Mouse (Mus musculus) forebrain, embryonic 16.5 days (tissue): ENCODE measurements around the gene Flad1. TPM values are rescaled to one million over a fixed set of nuclear protein-coding genes. Genes with fewer than 3 reads are reported as not detected.

ENCODE experiments used
- ATAC-seq: fragments of 200-750 bp; cut with Nextera tagmentation; 2 replicates; pipeline ENCODE4 v1.8.0; 2017; ENCODE audit warnings: mild to moderate bottlenecking, moderate library complexity
- H3K27ac ChIP-seq: fragments of 300-500 bp; sonication (generic); 2 replicates; pipeline ENCODE4 v1.5.1; 2014; ENCODE audit warnings: low read length, control low read depth
- H3K27me3 ChIP-seq: fragments of 300-500 bp; sonication (generic); replicated peaks from 2 replicates; pipeline ENCODE4 v1.6.1; 2014; ENCODE audit warnings: low read length; ENCODE audit not compliant: control insufficient read depth, insufficient read depth
- H3K36me3 ChIP-seq: fragments of 300-500 bp; sonication (generic); 2 replicates; pipeline ENCODE4 v1.6.1; 2014; ENCODE audit not compliant: control insufficient read depth, insufficient read depth
- H3K4me1 ChIP-seq: fragments of 300-500 bp; sonication (generic); replicated peaks from 2 replicates; pipeline ENCODE4 v1.6.1; 2014; ENCODE audit warnings: low read length; ENCODE audit not compliant: control insufficient read depth, insufficient read depth
- H3K4me2 ChIP-seq: fragments of 300-500 bp; sonication (generic); 2 replicates; pipeline ENCODE4 v1.6.1; 2014; ENCODE audit warnings: mild to moderate bottlenecking, low read length, control low read depth
- H3K4me3 ChIP-seq: fragments of 300-500 bp; sonication (generic); replicated peaks from 2 replicates; pipeline ENCODE4 v1.5.1; 2014; ENCODE audit warnings: mild to moderate bottlenecking, low read length, control low read depth
- H3K9ac ChIP-seq: fragments of 300-500 bp; sonication (generic); replicated peaks from 2 replicates; pipeline ENCODE4 v1.6.1; 2014; ENCODE audit warnings: low read depth, low read length, control low read depth
- H3K9me3 ChIP-seq: fragments of 300-500 bp; sonication (generic); 2 replicates; pipeline ENCODE4 v1.6.1; 2016; ENCODE audit warnings: low read length; ENCODE audit not compliant: control insufficient read depth
- WGBS: fragments of 180-500 bp; shearing (Covaris S2); extraction: QIAGEN DNeasy Blood & Tissue Kit; methylation state at CpG from one replicate; pipeline ENCODE4 v1.1.7; 2014; 5-methylcytosine and 5-hydroxymethylcytosine counted together
- polyA plus RNA-seq: library from polyadenylated mRNA; unstranded; fragments of >200 nt; fragmentation: Nextera tagmentation; extraction: Ambion mirVana; gene quantifications from 2 replicates; pipeline ENCODE4 v1.2.1, GENCODE M21; 2015

Gene Flad1
- polyA plus RNA-seq, result 43.6 and 46.7 TPM in 2 replicates

DNA sequence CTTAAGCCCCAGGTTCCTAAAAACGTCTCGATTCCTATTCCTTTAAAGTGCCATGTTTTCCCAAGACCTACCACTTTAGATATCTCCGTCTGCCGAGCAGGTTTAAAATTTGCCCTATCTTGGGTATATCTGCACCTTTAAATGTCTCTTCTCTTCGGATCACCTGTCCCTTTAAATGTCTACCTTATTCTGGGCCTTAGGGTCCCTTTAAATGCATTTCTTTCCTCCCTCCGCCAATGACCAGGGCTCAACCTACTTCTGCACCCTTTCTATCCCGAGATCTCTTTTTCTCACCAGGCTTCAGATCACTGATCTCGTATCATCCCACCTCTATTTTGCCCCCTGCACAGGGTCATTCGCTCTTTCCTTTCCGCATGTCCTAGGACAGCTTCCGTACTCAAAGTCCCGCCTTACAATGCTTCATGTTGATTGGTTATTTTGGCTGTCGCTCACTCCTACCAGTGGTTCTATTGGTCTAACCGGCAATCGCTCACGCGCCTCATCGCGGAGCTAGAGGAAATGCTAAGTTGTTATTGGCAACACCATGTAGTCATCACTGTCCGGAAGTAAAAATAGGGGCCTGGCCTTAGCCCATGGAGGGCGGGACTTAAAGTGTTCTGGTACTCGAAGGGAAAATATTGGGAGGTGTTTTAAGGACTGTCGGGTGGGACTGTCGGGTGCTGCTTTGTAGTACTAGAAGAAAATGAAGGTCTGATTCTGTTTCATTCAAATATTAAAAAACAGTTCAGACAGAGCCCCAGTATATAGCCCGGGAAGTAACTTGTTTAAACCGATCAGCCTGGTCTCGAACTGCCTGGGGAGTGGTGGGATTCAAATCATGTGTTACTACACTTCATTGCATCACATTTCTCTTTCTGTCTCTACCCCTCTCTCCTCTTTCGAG lies at the start of gene Flad1:
Gene Flad1, minus strand, starts transcription at position 381 of the 904 bp plus-strand sequence.
- H3K36me3 ChIP-seq, result peaks cover 12% of the 10 kb centered on the region; the same call in 1 of the 2 replicates
- ATAC-seq, result peak; percentile 100
- WGBS, result 7% methylated on average over 28 of the region's 28 CpGs

DNA sequence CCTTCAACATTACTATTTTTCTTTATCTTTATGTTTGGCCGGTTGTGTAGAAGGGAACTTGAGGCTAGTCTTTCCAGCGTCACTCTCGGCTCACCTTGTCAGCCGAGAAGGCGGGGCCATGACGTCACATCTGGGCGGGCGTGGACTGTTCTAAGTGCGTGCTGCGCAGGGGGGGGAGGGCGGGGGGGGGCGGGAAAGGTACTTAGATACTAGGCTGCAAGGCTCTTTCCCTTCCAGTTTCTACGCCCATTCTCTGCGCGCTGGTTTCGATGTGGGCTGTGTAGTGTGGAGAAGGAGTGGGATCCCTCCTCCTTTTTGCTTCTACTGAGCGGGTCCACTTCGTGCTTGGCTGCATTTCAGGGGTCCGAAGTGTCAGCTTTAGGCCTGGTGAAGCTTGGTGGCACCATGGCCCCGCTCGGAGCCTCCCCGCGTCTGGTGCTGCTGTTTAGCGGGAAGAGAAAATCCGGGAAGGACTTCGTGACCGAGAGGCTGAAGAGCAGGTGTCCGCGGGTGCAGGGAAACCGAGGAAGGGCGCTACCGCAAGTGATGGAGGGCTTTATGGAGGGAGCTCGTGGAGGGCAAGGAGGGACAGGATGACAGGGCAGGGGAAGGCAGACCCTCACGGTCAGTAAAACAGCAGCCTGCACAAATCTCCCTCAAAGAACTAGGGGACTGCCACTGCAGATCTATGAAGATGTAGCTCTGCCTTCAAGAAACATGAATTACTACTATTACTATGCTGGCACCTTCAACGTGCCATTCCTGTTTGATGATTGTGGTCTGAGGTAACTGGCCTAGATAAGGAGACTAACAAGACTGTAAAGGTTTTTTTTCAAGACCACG lies 47.5 kb upstream of the Flad1 start:
- under 1% methylated on average over 33 of the region's 36 CpGs for WGBS

More for the DNA sequence above, at the start of gene Flad1:
- peaks cover 14% of the 10 kb centered on the region for H3K4me1 ChIP-seq
- H3K9ac ChIP-seq, result peak within 1 kb of the TSS; percentile 62
- peak within 1 kb of the TSS; percentile 59 for H3K4me3 ChIP-seq
- peak within 1 kb of the TSS; percentile 42; the same call in 1 of the 2 replicates for H3K27ac ChIP-seq
- no peaks in the 10 kb centered on the region for H3K27me3 ChIP-seq
- no peaks in the 10 kb centered on the region for H3K9me3 ChIP-seq
- peak within 1 kb of the TSS; percentile 53 for H3K4me2 ChIP-seq

DNA sequence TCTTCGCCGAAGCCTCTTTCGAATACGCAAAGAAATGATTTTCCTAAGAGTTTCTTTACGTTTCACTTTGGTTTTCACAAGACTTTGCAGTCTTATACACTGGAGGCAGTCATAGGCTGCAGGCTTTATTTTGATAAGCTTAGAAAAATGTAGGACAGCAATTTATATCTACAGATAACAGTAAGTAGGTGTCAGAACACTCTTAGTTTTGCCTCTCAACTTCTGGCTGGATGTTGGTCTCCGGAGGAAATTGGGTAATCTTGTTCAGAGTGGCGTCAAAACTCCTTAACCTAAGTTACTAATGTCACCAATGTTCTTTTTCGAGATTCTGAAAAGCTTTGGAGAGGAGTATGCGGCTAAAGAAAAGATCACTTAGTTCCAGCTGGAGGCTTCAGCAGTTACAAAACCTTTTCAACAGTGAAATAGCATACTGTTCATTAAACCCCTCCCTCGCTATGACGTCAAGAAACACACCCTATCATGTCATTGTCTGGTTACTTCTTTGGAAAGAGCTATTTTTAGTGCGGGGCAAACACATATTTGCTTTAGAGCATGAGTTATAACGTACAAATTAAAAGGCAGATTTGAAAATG lies 46.8 kb upstream of the Flad1 start:
- Histone ChIP-seq H3K9ac (no peak overlapping the region; the same call in 1 of the 2 replicates), H3K9me3 (no peaks in the 10 kb centered on the region), H3K4me1 (peaks cover 9% of the 10 kb centered on the region), H3K4me2 (peak overlapping the region; percentile 70), H3K36me3 (no peaks in the 10 kb centered on the region), H3K27me3 (no peaks in the 10 kb centered on the region), H3K4me3 (peak overlapping the region; percentile 72), H3K27ac (peak overlapping the region; percentile 3)
- peak; percentile 39 for ATAC-seq
- 40% methylated on average over 13 of the region's 13 CpGs for WGBS

More for the DNA sequence above, 47.5 kb upstream of the Flad1 start:
- peaks cover 9% of the 10 kb centered on the region for H3K4me1 ChIP-seq
- H3K27me3 ChIP-seq, result no peaks in the 10 kb centered on the region
- H3K36me3 ChIP-seq, result no peaks in the 10 kb centered on the region
- peak; percentile 92 for ATAC-seq
- H3K27ac ChIP-seq, result peak overlapping the region; percentile 89
- H3K9ac ChIP-seq, result peak overlapping the region; percentile 82
- no peaks in the 10 kb centered on the region for H3K9me3 ChIP-seq
- H3K4me3 ChIP-seq, result peak overlapping the region; percentile 72
- H3K4me2 ChIP-seq, result peak overlapping the region; percentile 70

DNA sequence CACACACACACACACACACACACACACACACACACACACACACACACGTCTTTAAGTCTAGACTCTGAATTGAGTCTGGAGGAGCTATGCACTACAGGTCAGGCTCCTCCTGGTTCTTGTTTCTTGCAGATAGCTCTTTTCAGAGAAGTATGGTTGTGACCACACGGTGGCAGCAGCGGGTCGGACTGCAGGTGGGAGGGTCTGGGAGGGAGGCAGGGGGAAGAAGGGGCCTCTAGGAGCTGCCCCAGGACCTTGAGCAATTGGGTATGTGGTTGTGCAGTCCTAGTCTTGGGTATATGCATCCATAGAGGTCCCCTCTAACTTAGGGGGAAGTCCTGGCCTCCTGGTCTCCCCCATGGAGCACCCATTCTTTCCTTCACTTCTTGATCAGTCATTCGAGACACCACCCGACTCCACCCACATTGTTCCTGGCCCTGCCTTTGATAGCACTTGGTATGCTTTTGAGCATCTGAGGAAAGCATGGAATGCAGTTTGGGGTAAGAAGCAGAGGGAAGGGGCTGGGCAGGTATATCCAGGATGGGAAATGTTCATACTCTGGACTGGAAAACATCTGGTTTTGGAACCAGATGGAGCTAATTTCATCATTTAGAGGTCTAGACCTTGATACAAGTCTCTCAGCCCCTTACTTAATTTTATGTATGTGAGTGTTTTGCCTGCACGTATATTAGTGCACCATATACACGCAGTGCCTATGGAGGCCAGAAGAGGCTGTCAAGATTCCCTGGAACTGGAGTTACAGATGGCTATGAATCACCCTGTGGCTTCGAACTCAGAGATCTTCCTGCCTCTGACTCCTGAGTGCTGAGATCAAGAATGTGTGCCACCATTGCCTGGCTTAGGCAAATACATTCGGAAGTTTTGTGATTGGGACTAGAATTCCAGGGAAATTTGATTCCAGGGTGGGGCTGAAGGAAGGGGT lies 45.3 kb upstream of the Flad1 start:
- H3K27ac ChIP-seq, result no peak overlapping the region
- no peaks in the 10 kb centered on the region for H3K9me3 ChIP-seq
- H3K27me3 ChIP-seq, result no peaks in the 10 kb centered on the region
- WGBS, result 33% methylated on average over 10 of the region's 10 CpGs
- H3K4me2 ChIP-seq, result no peak overlapping the region
- H3K4me1 ChIP-seq, result peaks cover 9% of the 10 kb centered on the region
- no peak for ATAC-seq
- no peaks in the 10 kb centered on the region for H3K36me3 ChIP-seq
- no peak overlapping the region for H3K9ac ChIP-seq
- H3K4me3 ChIP-seq, result no peak overlapping the region

DNA sequence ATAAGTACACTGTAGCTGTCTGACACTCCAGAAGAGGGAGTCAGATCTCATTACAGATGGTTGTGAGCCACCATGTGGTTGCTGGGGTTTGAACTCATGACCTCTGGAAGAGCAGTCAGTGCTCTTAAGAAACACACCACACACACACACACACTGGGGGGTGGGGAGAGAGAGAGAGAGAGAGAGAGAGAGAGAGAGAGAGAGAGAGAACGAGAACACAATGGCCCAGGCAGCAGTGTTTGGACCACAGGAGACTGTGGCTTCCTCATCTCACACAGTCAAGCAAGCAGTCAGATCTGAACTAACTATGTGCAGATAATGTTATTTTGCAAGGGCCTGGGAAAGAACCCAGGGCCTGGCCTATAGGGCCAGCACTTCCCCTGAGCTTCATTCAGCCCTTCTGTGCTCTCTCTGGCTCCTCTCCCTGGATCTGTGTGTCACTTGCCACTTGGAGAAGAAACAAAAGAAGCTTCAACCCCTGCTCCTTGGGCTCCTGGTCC lies 44.2 kb upstream of the Flad1 start:
- Histone ChIP-seq H3K27ac (no peak overlapping the region), H3K9ac (no peak overlapping the region), H3K4me3 (no peak overlapping the region), H3K9me3 (no peaks in the 10 kb centered on the region), H3K4me2 (no peak overlapping the region), H3K36me3 (no peaks in the 10 kb centered on the region), H3K4me1 (peaks cover 9% of the 10 kb centered on the region), H3K27me3 (no peaks in the 10 kb centered on the region)
- 43% methylated on average over 1 of the region's 1 CpGs for WGBS
- ATAC-seq, result no peak

DNA sequence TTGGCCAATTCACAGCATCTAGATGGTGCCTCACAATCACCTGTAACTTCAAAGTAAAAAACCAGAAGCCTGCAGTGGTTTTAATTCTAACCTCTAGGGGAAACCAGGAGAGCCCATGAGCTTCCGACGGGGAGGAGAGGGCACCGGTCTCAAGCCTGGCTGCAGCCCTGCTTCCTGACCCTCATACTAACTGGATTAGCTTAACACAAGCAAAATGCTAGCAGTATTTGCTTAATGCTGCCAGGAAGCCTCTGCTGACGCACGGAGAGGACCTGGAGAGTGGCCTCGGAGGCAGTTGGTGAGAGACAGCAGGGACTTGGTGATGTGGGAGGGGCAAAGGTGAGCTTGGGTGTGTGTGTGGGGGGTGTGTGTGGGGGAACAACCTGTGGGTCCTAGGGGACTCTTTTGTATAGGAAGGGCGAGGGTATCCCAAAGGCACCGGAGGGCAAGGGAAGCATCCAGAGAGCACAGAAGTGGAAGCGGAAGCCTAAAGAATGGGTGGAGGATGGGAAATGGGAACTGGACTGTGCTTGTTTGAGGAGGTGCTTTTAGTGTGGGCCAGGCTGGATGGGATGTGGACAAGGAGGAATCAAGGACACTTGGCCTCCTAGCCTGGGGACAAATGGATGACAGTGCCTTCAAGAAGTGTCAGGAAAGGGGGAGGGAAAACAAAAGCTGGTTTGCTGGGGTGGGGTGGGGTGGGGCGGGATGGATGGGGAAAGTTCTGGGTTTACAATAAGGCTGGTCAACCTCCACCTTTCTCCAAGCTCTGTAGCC lies 42.9 kb upstream of the Flad1 start, which contains the start of gene Pmvk:
Gene Pmvk, plus strand, starts transcription at position 141 of the 777 bp plus-strand sequence.
- H3K4me3 ChIP-seq, result no peak within 1 kb of the TSS
- H3K27me3 ChIP-seq, result no peaks in the 10 kb centered on the region
- ATAC-seq, result no peak
- WGBS, result 68% methylated on average over 10 of the region's 10 CpGs
- H3K27ac ChIP-seq, result no peak within 1 kb of the TSS
- no peaks in the 10 kb centered on the region for H3K36me3 ChIP-seq
- peaks cover 1% of the 10 kb centered on the region for H3K4me1 ChIP-seq
- no peaks in the 10 kb centered on the region for H3K9me3 ChIP-seq
- H3K9ac ChIP-seq, result no peak within 1 kb of the TSS
- no peak within 1 kb of the TSS for H3K4me2 ChIP-seq

DNA sequence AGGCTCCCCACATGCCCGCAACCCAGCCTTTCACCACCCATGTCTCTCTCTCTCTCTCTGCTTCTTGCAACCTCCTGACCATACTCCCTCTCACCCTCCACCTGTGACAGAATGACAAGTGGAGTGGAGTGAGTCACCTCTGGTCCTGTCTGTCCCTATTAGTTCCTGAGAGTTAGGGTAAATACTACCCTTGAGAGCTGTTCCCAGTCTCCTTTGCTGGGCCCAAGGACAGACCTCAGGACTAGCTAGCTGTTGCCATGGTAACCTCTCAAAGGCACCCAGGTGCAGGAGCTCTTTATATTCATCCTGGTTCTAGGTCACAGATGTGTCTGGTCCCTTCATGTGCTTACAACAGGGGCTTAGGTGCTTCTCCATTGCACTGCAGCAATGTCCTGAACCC lies 40.2 kb upstream of the Flad1 start:
- no peaks in the 10 kb centered on the region for H3K27me3 ChIP-seq
- no peaks in the 10 kb centered on the region for H3K36me3 ChIP-seq
- H3K27ac ChIP-seq, result no peak overlapping the region
- ATAC-seq, result no peak
- no peak overlapping the region for H3K9ac ChIP-seq
- no peaks in the 10 kb centered on the region for H3K4me1 ChIP-seq
- no peak overlapping the region for H3K4me3 ChIP-seq
- 86% methylated on average over 1 of the region's 1 CpGs for WGBS
- no peaks in the 10 kb centered on the region for H3K9me3 ChIP-seq
- no peak overlapping the region for H3K4me2 ChIP-seq
